Mouse (Mus musculus) limb, embryonic 13.5 days (tissue): ENCODE results near the gene Macrod2. TPM values are rescaled to one million over a fixed set of nuclear protein-coding genes. Genes with fewer than 3 reads are reported as not detected.

Source experiments
- ATAC-seq: fragments of 200-750 bp; cut with Nextera tagmentation; 2 replicates; pipeline ENCODE4 v1.8.0; 2017; ENCODE audit warnings: low read depth, moderate number of reproducible peaks, moderate TSS enrichment; ENCODE audit not compliant: low FRiP score
- H3K27ac ChIP-seq: fragments of 300-500 bp; sonication (generic); 2 replicates; pipeline ENCODE4 v1.5.1; 2015; ENCODE audit warnings: inconsistent platforms, mild to moderate bottlenecking, moderate library complexity
- H3K27me3 ChIP-seq: fragments of 300-500 bp; sonication (generic); 2 replicates; pipeline ENCODE4 v1.6.1; 2015; ENCODE audit warnings: mild to moderate bottlenecking, inconsistent platforms
- H3K36me3 ChIP-seq: fragments of 300-500 bp; sonication (generic); 2 replicates; pipeline ENCODE4 v1.6.1; 2015; ENCODE audit warnings: inconsistent platforms, mild to moderate bottlenecking, moderate library complexity
- H3K4me1 ChIP-seq: fragments of 300-500 bp; sonication (generic); 2 replicates; pipeline ENCODE4 v1.6.1; 2015; ENCODE audit warnings: inconsistent platforms
- H3K4me2 ChIP-seq: fragments of 300-500 bp; sonication (generic); replicated peaks from 2 replicates; pipeline ENCODE4 v1.6.1; 2015; ENCODE audit warnings: inconsistent platforms, mild to moderate bottlenecking, moderate library complexity
- H3K4me3 ChIP-seq: fragments of 300-500 bp; sonication (generic); 2 replicates; pipeline ENCODE4 v1.5.1; 2015; ENCODE audit warnings: moderate library complexity, mild to moderate bottlenecking, inconsistent platforms
- H3K9ac ChIP-seq: fragments of 300-500 bp; sonication (generic); 2 replicates; pipeline ENCODE4 v1.6.1; 2015; ENCODE audit warnings: mild to moderate bottlenecking, inconsistent platforms
- H3K9me3 ChIP-seq: fragments of 300-500 bp; sonication (generic); 2 replicates; pipeline ENCODE4 v1.6.1; 2016; ENCODE audit warnings: inconsistent platforms
- WGBS: fragments of 180-500 bp; shearing (Covaris S2); methylation state at CpG from one replicate; pipeline ENCODE4 v1.1.7; 2015; 5-methylcytosine and 5-hydroxymethylcytosine counted together
- polyA plus RNA-seq: library from polyadenylated mRNA; unstranded; fragments of >200 nt; fragmentation: Nextera tagmentation; extraction: Ambion mirVana; gene quantifications from 2 replicates; pipeline ENCODE4 v1.2.1, GENCODE M21; 2015

Gene Macrod2
- polyA plus RNA-seq, 1 experiment from 2014 or later: 36.9 TPM

DNA sequence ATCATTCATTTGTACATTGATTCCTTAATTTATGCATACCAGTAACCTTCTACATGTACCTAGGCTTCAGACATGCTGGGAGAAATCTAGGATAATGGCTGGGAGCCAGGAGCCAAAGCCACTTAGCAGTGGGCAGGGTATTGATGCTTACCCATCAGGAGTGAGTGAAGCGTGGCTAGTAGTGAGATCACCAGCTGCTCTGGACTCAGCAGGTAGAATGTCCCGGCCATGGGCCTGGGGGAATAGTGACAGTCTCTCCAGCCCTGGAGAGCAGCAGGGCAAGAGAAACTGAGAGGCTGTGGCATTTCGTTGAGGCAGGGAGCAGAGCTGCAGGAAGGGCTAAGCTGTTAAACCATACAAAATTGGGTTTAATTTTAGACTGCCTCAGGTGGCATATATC lies 435.0 kb downstream of the Macrod2 start:
- H3K9me3 ChIP-seq: no peaks in the 10 kb centered on the region
- WGBS: 69% methylated on average over 3 of the region's 3 CpGs
- H3K4me3 ChIP-seq: no peak overlapping the region
- no peaks in the 10 kb centered on the region for H3K4me1 ChIP-seq
- H3K36me3 ChIP-seq: no peaks in the 10 kb centered on the region
- no peak for ATAC-seq
- no peak overlapping the region for H3K9ac ChIP-seq
- H3K27me3 ChIP-seq: no peaks in the 10 kb centered on the region
- no peak overlapping the region for H3K4me2 ChIP-seq
- no peak overlapping the region for H3K27ac ChIP-seq

DNA sequence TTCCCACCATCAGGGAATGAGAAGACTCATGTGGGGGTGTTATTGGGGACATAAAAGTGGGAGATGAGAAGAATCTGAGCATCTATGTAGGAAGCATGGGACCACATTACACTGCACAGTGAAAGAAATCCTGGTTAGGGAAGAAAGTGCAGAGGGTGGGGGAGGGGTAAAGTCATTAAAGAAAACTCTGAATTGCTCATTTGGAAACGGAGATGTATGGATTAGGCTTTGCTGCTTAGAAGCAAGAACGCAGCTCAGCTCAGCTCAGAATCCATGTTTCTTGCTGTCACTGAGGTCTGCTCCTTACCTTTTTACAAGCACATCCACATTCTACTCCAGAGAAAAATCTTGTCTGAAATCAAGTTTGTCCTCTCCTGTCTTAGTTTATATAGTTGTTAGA lies 444.3 kb downstream of the Macrod2 start:
- H3K9me3 ChIP-seq: no peaks in the 10 kb centered on the region
- peaks cover 10% of the 10 kb centered on the region for H3K4me1 ChIP-seq
- 15% methylated on average over 2 of the region's 2 CpGs for WGBS
- H3K27ac ChIP-seq: no peak overlapping the region
- no peak overlapping the region for H3K4me3 ChIP-seq
- H3K9ac ChIP-seq: no peak overlapping the region
- no peak; the same call in 1 of the 2 replicates for ATAC-seq
- no peak overlapping the region for H3K4me2 ChIP-seq
- H3K36me3 ChIP-seq: no peaks in the 10 kb centered on the region
- H3K27me3 ChIP-seq: no peaks in the 10 kb centered on the region

DNA sequence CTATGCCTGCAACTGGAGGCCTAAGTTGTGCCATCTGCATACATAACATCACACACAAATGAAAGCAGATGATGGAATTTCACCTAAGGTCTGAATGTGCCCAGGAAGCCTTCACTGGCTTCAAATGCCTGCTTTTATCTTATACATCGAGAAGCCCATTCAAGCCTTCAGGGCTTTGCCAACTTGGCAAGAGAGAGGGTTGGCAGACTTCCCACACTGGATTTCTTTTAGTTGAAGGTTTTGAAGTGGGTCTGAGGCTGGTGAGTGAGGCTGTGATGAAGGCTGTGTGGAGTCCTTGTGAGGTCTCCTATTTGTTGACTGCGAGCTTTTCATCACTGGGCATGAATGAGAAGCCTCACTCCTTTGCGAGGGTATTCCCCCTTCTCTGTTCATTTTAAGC lies 444.8 kb downstream of the Macrod2 start:
- WGBS: 37% methylated on average over 3 of the region's 3 CpGs
- no peak; the same call in 1 of the 2 replicates for ATAC-seq
- no peak overlapping the region for H3K27ac ChIP-seq

DNA sequence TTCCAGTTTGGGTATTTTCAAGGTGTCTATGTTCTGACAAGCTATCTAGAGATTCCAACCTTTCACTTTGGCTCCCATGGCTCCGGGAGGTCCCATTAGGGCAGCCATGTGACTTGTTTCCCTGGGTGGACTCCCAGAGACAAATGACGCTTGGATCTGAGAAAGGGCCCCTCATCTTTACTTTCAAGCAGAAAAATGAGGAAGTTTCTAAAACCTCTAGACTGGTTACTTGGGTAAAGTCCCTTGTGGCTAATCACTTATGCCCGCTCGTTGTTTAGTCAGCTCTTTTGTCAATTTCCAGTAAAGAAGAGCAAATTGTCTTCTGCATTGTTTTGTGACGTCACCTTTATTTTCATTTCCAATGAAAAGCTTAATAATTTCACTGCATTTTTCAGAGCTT lies 448.9 kb downstream of the Macrod2 start:
- WGBS: 78% methylated on average over 5 of the region's 5 CpGs
- Histone ChIP-seq H3K36me3 (no peaks in the 10 kb centered on the region), H3K4me1 (peaks cover 10% of the 10 kb centered on the region), H3K9me3 (no peaks in the 10 kb centered on the region), H3K27me3 (no peaks in the 10 kb centered on the region), H3K4me3 (no peak overlapping the region), H3K9ac (no peak overlapping the region), H3K4me2 (no peak overlapping the region), H3K27ac (no peak overlapping the region)
- ATAC-seq: no peak

More for the DNA sequence above, 444.8 kb downstream of the Macrod2 start:
- no peaks in the 10 kb centered on the region for H3K27me3 ChIP-seq
- no peak overlapping the region for H3K4me2 ChIP-seq
- H3K9me3 ChIP-seq: no peaks in the 10 kb centered on the region
- peaks cover 10% of the 10 kb centered on the region for H3K4me1 ChIP-seq
- H3K36me3 ChIP-seq: no peaks in the 10 kb centered on the region
- H3K9ac ChIP-seq: no peak overlapping the region
- H3K4me3 ChIP-seq: no peak overlapping the region

DNA sequence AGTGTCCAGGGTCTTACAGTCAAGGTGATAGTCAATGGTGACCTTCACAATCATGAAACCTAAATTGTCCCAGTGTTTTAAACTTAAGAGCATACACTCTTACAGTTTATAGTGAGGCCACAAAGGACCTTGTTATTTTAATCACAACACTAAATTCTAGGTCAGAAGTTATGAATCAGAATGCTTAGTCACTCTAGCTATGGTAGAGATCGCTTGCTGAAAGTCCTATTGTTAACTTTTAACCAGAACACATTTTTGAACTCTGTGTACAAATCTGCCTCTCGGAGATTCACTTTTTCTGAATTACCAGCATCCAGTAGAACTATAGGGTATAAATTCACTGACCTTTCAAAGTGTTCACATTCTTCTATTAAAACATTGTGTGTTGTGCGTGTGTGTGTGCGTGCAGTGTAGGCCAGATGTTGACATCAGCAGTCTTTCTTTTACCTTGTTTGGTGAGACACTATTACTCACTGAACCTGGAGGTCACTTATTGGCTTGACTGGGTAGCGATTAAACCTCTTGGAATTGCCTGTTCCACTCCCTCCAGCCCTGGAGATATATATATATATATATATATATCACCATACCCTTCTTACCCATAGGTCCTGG lies 452.8 kb downstream of the Macrod2 start:
- Histone ChIP-seq H3K27ac (no peak overlapping the region), H3K9me3 (no peaks in the 10 kb centered on the region), H3K36me3 (no peaks in the 10 kb centered on the region), H3K27me3 (no peaks in the 10 kb centered on the region), H3K4me2 (no peak overlapping the region), H3K9ac (no peak overlapping the region), H3K4me1 (no peaks in the 10 kb centered on the region), H3K4me3 (no peak overlapping the region)
- ATAC-seq: no peak
- WGBS: 89% methylated on average over 5 of the region's 5 CpGs

DNA sequence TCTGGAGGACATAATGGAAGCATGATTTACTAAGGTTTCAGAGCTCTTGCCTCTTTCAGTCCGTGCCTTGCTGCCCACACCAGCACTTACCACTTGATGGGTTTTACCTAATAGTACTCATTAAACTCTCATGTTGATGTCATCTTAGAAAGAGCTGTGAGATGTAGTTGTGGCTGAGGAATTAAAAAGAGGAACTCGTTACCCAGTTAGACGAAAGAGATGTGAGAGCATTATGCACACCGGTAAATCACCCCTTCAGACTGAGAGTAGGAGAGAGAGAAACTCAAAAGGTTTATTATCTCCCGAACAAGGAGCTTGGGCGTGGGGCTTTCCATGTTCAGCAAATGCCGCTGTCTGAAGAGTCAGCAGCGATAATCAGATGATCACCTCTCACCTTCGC lies 458.4 kb downstream of the Macrod2 start:
- no peak for ATAC-seq
- no peak overlapping the region for H3K4me2 ChIP-seq
- H3K9me3 ChIP-seq: no peaks in the 10 kb centered on the region
- no peaks in the 10 kb centered on the region for H3K27me3 ChIP-seq
- no peaks in the 10 kb centered on the region for H3K36me3 ChIP-seq
- 72% methylated on average over 9 of the region's 9 CpGs for WGBS
- no peak overlapping the region for H3K4me3 ChIP-seq
- H3K9ac ChIP-seq: no peak overlapping the region
- H3K4me1 ChIP-seq: no peaks in the 10 kb centered on the region
- H3K27ac ChIP-seq: no peak overlapping the region

DNA sequence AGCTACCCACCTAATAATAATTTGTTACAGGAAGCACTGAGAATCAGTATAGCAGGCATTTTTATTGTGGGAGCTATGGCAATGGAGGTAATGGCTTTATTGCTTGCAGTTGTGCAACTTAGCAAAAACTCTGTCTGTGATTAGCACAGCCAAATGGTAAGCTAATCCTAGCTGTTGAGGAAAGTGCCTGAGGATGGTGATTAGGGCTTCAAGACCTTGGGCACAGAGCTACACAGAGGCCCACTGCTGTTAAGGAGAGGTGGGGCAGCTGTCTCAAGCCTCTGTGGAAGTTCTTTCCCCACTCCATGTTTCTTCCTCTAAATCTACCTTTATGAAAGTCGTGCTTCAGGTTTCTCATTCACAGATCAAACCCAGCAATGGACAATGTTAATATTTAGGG lies 466.2 kb downstream of the Macrod2 start:
- Histone ChIP-seq H3K27me3 (no peaks in the 10 kb centered on the region), H3K4me2 (no peak overlapping the region), H3K4me1 (no peaks in the 10 kb centered on the region), H3K9me3 (no peaks in the 10 kb centered on the region), H3K36me3 (no peaks in the 10 kb centered on the region), H3K4me3 (no peak overlapping the region), H3K9ac (no peak overlapping the region), H3K27ac (no peak overlapping the region)
- WGBS: 33% methylated on average over 1 of the region's 1 CpGs
- no peak for ATAC-seq

DNA sequence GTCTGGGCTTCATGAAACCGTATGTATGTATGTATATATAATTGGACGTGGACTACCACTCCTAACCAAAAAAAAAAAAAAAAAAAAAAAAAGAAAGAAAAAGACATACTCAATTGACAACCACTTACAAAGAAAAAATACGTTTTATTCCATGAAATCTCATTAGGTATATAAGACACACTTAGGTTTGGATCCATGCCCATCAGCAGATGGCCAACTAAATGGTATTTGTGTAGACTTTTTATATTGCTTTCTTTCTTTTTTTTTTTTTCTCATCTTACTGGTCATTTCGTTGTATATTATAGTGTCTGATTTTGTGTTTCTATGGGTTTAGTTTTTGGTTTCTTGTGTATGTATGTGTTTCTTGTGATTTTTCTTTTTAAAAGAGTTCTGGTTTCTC lies 467.6 kb downstream of the Macrod2 start:
- WGBS: 88% methylated on average over 4 of the region's 4 CpGs
- no peak for ATAC-seq
- no peak overlapping the region for H3K27ac ChIP-seq
- no peak overlapping the region for H3K4me3 ChIP-seq
- no peaks in the 10 kb centered on the region for H3K9me3 ChIP-seq
- no peaks in the 10 kb centered on the region for H3K27me3 ChIP-seq
- no peaks in the 10 kb centered on the region for H3K36me3 ChIP-seq
- no peaks in the 10 kb centered on the region for H3K4me1 ChIP-seq
- H3K9ac ChIP-seq: no peak overlapping the region
- no peak overlapping the region for H3K4me2 ChIP-seq

DNA sequence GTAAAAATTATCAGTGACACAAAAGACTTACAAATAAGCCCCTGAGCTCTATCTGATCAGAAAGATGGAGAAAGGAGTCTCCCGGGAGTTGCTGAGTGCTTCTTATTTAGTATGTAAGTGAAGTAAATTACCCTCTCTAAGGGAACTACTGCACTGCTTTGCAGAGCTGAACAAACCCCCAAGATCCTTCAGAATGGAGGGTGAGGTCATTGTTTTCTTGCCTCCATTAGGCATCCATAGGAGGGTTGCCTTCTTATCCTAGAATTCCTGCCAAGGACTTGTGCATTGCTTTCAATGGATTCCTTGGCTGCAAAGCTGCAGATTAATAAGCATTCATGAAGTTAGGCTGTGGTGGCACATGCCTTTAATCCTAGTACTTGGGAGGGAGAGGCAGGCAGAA lies 470.5 kb downstream of the Macrod2 start:
- 90% methylated on average over 1 of the region's 1 CpGs for WGBS
- H3K27ac ChIP-seq: no peak overlapping the region
- H3K4me1 ChIP-seq: no peaks in the 10 kb centered on the region
- H3K36me3 ChIP-seq: no peaks in the 10 kb centered on the region
- H3K9ac ChIP-seq: no peak overlapping the region
- H3K4me2 ChIP-seq: no peak overlapping the region
- no peaks in the 10 kb centered on the region for H3K27me3 ChIP-seq
- no peak for ATAC-seq
- H3K4me3 ChIP-seq: no peak overlapping the region
- H3K9me3 ChIP-seq: no peaks in the 10 kb centered on the region

DNA sequence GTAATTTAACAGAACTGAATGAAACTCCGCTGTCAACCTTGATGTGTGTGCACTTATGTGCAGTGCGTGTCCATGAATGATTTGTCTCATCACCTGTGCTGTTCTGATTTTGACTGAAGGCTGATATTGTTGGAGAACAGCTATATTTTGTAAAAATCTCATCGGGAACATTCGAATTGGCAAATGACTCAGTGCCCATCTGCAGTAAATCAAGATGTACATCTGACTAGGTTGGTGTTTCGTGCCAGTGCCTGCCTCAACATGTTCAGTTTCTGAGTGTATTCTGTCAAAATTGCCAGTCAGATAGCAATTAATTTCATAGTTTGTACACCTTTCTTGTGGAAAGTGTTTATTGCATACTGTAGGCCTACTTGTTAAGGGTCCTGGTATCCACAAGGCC lies 472.0 kb downstream of the Macrod2 start:
- Histone ChIP-seq H3K9me3 (no peaks in the 10 kb centered on the region), H3K4me1 (no peaks in the 10 kb centered on the region), H3K4me2 (no peak overlapping the region), H3K27me3 (no peaks in the 10 kb centered on the region), H3K9ac (no peak overlapping the region), H3K27ac (no peak overlapping the region), H3K36me3 (no peaks in the 10 kb centered on the region), H3K4me3 (no peak overlapping the region)
- no peak for ATAC-seq
- 86% methylated on average over 5 of the region's 5 CpGs for WGBS

DNA sequence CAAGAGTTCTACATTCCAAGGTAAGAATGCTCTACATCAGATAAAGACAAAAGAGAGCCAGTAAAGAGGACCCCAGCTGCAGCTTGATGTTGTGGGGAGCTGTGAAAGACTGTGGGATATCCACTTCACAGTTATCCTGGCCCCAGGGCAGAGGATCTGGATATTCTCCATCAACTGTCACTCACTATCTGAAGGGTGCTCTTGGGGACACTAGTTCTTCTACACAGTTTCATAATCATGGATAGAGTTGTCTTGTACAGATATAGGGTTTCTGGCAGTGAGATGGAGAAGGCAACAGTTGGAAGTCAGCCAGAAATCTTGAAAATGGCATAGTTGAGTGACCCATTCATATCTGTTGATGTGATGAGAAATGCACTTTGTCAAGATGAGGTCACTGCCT lies 490.1 kb downstream of the Macrod2 start:
- Histone ChIP-seq H3K36me3 (no peaks in the 10 kb centered on the region), H3K9ac (no peak overlapping the region), H3K4me3 (no peak overlapping the region), H3K4me1 (no peaks in the 10 kb centered on the region), H3K9me3 (no peaks in the 10 kb centered on the region), H3K27ac (no peak overlapping the region), H3K4me2 (no peak overlapping the region), H3K27me3 (no peaks in the 10 kb centered on the region)
- ATAC-seq: no peak

DNA sequence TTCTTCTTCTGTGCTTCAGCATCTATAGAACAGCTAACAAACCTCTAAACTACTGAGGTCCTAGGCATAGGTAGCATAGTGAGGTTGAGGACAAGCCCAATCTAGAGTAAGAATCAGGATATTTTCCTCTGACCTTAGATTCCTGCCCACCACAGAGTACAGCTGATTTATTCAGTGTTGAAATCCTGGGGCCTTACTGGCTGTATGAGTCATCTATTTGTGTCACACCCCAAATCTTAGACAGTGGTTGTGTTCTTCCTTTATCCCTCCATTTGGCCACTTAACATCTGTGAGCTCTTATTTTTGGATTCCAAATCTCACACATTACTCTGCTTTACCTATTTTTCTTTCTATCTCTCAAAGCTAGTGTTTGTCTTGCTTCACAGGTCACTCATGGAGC lies 495.6 kb downstream of the Macrod2 start:
- H3K9me3 ChIP-seq: no peaks in the 10 kb centered on the region
- no peak for ATAC-seq
- H3K27me3 ChIP-seq: no peaks in the 10 kb centered on the region
- no peak overlapping the region for H3K27ac ChIP-seq
- no peaks in the 10 kb centered on the region for H3K4me1 ChIP-seq
- H3K9ac ChIP-seq: no peak overlapping the region
- H3K4me2 ChIP-seq: no peak overlapping the region
- H3K4me3 ChIP-seq: no peak overlapping the region
- H3K36me3 ChIP-seq: no peaks in the 10 kb centered on the region

DNA sequence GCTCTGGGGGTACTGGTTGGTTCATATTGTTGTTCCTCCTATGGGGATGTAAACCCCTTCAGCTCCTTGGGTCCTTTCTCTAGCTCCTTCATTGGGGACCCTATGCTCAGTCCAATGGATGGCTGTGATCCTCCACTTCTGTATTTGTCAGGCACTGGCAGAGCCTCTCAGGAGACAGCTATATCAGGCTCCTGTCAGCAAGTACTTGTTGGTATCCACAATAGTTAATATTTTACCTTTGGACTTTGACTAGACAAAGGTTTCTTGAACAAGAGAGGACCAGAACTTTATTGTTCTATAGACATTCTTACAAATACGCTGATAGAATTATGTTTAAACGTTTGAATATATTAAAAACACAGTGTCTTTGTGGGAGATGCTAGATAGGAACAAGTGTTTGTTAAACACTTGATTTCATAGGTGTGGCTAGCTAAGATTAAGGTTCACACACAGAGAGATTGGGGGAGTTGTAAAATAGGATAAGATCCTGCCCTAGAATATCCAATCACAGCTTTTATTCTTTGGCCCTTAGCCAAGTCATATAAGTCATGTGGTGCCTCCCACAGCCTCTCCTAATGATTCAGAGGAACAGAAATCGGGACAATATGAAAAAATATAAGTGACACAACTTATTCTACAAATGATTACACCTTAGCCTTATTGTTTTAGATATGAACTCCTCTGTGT lies 501.4 kb downstream of the Macrod2 start:
- Histone ChIP-seq H3K27ac (no peak overlapping the region), H3K36me3 (no peaks in the 10 kb centered on the region), H3K27me3 (no peaks in the 10 kb centered on the region), H3K9ac (no peak overlapping the region), H3K9me3 (no peaks in the 10 kb centered on the region), H3K4me1 (peaks cover 7% of the 10 kb centered on the region; the same call in 1 of the 2 replicates), H3K4me3 (no peak overlapping the region), H3K4me2 (no peak overlapping the region)
- no peak for ATAC-seq
- WGBS: 81% methylated on average over 3 of the region's 3 CpGs
